Mouse (Mus musculus) stomach, embryonic 16.5 days (tissue): ENCODE results near the gene Trp73. TPM values are rescaled to one million over a fixed set of nuclear protein-coding genes. Genes with fewer than 3 reads are reported as not detected.

Source experiments
- ATAC-seq: fragments of 200-750 bp; cut with Nextera tagmentation; 2 replicates; pipeline ENCODE4 v1.8.0; 2017; ENCODE audit warnings: moderate number of reproducible peaks, moderate TSS enrichment; ENCODE audit not compliant: insufficient read depth, low FRiP score
- H3K27ac ChIP-seq: fragments of 300-500 bp; sonication (generic); 2 replicates; pipeline ENCODE4 v1.5.1; 2014; ENCODE audit warnings: low read length
- H3K27me3 ChIP-seq: fragments of 300-500 bp; sonication (generic); 2 replicates; pipeline ENCODE4 v1.6.1; 2014; ENCODE audit warnings: low read length, control low read depth, mixed read lengths; ENCODE audit not compliant: control insufficient read depth, insufficient read depth
- H3K36me3 ChIP-seq: fragments of 300-500 bp; sonication (generic); 2 replicates; pipeline ENCODE4 v1.6.1; 2014; ENCODE audit warnings: low read length; ENCODE audit not compliant: control insufficient read depth, insufficient read depth
- H3K4me1 ChIP-seq: fragments of 300-500 bp; sonication (generic); 2 replicates; pipeline ENCODE4 v1.6.1; 2014; ENCODE audit warnings: low read length, control low read depth, mixed read lengths; ENCODE audit not compliant: control insufficient read depth, insufficient read depth
- H3K4me2 ChIP-seq: fragments of 300-500 bp; sonication (generic); 2 replicates; pipeline ENCODE4 v1.6.1; 2014; ENCODE audit warnings: low read depth, low read length, mixed read lengths
- H3K4me3 ChIP-seq: fragments of 300-500 bp; sonication (generic); replicated peaks from 2 replicates; pipeline ENCODE4 v1.5.1; 2014; ENCODE audit warnings: mild to moderate bottlenecking, low read length
- H3K9ac ChIP-seq: fragments of 300-500 bp; sonication (generic); 2 replicates; pipeline ENCODE4 v1.6.1; 2014; ENCODE audit warnings: low read length
- H3K9me3 ChIP-seq: fragments of 300-500 bp; sonication (generic); replicated peaks from 2 replicates; pipeline ENCODE4 v1.6.1; 2016; ENCODE audit warnings: low read length, control low read depth; ENCODE audit not compliant: control insufficient read depth
- WGBS: fragments of 180-500 bp; shearing (Covaris S2); extraction: QIAGEN DNeasy Blood & Tissue Kit; methylation state at CpG from one replicate; pipeline ENCODE4 v1.1.7; 2014; 5-methylcytosine and 5-hydroxymethylcytosine counted together
- polyA plus RNA-seq: library from polyadenylated mRNA; unstranded; fragments of >200 nt; fragmentation: Nextera tagmentation; extraction: Ambion mirVana; gene quantifications from 2 replicates; pipeline ENCODE4 v1.2.1, GENCODE M21; 2015

The Trp73 gene
- polyA plus RNA-seq, 1 experiment from 2014 or later: 0.96 TPM

DNA sequence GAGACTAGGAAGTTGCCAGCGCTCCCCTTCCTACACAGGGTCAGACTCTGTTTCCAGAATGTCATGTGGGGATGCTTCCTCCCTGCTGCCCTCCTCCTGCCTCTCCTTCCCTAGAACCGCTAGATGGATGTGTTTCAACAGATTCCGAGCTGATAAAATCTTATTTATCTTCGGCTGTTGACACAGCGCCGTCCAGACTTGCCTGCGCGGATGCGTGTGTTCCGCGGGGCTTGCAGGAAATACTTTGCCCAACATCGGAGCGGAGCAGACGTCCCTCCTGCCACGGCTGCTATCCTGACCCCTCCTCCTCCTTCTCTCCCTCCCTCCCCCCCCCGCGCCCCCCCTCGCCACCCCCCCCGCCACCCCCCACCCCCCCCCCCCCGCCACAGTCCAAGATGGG lies 68.5 kb downstream of the Trp73 start:
- no peak overlapping the region for H3K9ac ChIP-seq
- under 1% methylated on average over 15 of the region's 20 CpGs for WGBS
- H3K27me3 ChIP-seq: peaks cover 31% of the 10 kb centered on the region
- H3K4me3 ChIP-seq: no peak overlapping the region
- ATAC-seq: no peak
- no peak overlapping the region for H3K27ac ChIP-seq
- H3K4me2 ChIP-seq: peak overlapping the region; percentile 28; the same call in 1 of the 2 replicates
- no peaks in the 10 kb centered on the region for H3K9me3 ChIP-seq
- no peaks in the 10 kb centered on the region for H3K36me3 ChIP-seq
- H3K4me1 ChIP-seq: no peaks in the 10 kb centered on the region

DNA sequence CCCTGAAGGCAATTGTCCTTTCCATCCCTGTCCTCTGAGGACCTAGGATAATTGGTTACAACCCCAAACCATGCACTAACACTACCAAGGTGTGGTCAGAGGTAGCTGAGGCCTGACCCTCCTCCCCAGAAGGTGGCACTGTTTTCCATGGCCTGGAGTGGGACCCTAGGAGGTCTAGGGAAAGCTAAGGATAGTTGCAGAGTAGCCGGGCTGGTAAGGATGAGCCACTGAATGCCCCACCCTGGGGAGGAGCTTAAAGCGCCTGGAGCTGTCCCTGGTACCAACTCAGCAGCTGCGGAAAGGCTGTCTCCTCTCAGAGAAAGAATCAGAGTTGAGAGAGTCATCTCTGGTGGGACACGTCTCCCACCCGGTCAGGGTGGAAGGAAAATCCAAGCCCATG lies 69.1 kb downstream of the Trp73 start:
- peaks cover 31% of the 10 kb centered on the region for H3K27me3 ChIP-seq
- WGBS: 4% methylated on average over 5 of the region's 5 CpGs
- H3K4me2 ChIP-seq: no peak overlapping the region
- no peaks in the 10 kb centered on the region for H3K36me3 ChIP-seq
- H3K4me3 ChIP-seq: no peak overlapping the region
- H3K27ac ChIP-seq: no peak overlapping the region
- 0 out of 2 replicates have a peak, but pooled peaks have one; percentile 24 for ATAC-seq
- H3K9me3 ChIP-seq: no peaks in the 10 kb centered on the region
- H3K4me1 ChIP-seq: no peaks in the 10 kb centered on the region
- no peak overlapping the region for H3K9ac ChIP-seq

DNA sequence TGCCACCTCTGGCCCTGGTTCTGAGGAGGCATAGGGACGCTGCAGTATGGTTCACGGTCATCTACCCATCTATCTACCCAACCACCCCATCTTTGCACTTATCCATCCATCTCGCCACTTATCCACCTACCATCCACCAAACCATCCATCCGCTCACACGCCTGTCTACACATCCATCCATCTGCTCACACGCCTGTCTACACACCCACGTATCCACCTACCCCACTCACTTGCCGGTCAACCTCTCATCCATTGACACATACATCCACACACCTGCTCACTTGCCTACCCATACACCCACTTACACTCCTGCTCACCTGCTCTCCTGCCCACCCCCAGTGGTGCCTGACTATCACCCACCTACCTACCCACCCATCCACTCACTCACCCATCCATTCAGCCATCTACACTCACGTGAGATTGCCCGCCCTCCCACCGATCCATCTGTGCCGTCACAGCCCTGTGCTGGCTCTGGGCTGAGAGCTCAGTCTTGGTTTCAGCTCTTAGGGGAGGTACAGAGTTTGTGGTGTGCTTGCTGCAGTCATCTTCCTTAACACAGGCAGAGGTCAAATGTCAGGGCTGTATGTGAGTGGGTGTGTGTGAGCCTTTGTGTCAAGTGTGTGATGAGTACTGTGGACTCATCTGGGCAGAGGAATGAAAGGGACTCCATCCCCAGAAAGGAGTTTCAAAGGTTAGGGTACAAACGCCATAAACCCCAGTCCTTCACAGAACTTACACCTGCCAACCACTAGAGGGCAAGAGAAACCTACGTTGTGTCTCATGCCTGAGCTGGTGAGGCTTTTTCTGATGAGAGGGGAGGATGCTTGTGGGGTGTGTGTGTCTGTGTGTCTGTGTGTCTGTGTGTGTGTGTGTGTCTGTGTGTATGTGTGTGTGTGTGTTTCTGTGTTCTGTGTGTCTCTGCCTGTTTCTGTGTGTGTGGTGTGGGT lies 74.9 kb downstream of the Trp73 start:
- Histone ChIP-seq H3K9ac (no peak overlapping the region), H3K4me2 (no peak overlapping the region), H3K4me3 (no peak overlapping the region), H3K27ac (no peak overlapping the region), H3K4me1 (no peaks in the 10 kb centered on the region), H3K9me3 (no peaks in the 10 kb centered on the region), H3K36me3 (no peaks in the 10 kb centered on the region), H3K27me3 (0 out of 2 replicates have a peak, but pooled peaks cover 5% of the 10 kb centered on the region)
- ATAC-seq: peak; percentile 48; the same call in 1 of the 2 replicates
- WGBS: 58% methylated on average over 14 of the region's 14 CpGs

DNA sequence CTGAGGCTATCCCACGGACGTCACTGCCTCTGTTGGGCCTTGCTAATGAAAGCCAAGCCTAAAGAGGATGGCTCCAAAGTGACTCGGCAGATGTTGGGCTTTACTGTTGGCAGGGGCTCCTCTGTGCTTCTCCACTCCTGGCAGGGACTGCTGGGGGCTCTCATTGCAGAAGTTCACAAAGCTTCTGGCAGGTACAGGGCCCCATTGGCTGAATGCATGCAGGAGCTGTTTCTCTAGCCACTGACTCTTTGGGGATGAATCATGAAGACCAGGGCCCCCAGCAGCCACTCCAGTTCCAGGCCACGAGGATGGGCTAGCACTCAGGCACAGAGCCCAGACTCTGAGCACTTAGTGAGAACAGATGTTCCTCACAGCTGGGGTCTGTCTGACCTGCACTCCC lies 82.3 kb downstream of the Trp73 start:
- Histone ChIP-seq H3K36me3 (no peaks in the 10 kb centered on the region), H3K9ac (no peak overlapping the region), H3K27ac (no peak overlapping the region), H3K9me3 (no peaks in the 10 kb centered on the region), H3K4me2 (no peak overlapping the region), H3K4me1 (no peaks in the 10 kb centered on the region), H3K27me3 (no peaks in the 10 kb centered on the region), H3K4me3 (no peak overlapping the region)
- no peak for ATAC-seq
- WGBS: 52% methylated on average over 4 of the region's 4 CpGs

DNA sequence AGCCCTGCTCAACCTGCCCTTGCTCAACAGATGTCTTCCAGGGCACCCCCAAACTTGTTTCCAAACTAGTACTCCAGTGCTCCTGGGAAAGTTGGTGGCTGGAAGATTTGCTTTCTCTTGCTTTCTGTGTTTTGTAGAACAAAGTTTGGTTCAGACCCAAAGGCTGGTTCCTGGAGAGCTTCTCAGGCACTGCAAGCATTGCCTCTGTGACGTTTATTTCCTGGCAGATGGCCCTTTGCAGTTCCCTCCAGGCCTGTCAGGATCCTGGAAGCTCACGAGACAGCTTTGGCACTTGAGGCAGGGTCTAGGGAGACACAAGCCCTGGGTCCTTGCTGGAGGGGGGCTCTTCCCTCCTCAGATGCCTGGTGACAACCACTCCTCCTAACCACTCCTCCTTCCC lies 83.3 kb downstream of the Trp73 start:
- Histone ChIP-seq H3K9ac (no peak overlapping the region), H3K9me3 (no peaks in the 10 kb centered on the region), H3K27ac (no peak overlapping the region), H3K4me2 (no peak overlapping the region), H3K4me3 (no peak overlapping the region), H3K27me3 (no peaks in the 10 kb centered on the region), H3K36me3 (no peaks in the 10 kb centered on the region), H3K4me1 (no peaks in the 10 kb centered on the region)
- WGBS: 19% methylated on average over 2 of the region's 2 CpGs
- no peak for ATAC-seq

DNA sequence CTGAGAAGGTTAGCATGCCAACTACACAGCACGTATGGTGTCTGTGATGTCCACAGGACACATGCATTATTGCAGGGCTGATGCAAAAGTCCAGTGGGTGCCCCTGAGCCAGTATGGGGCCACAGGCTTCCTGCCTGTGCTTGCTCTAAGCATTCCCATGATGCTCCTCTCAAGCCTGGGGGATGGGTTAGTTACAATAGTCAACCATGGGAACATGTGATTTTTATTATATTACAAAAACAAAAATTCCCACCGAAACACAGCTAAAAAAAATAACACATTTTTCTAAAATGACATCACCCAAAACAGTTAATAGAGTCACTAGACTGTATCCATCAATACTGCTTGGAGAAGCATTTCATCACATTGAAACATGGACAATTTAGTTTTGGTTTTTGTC lies 84.0 kb downstream of the Trp73 start:
- no peaks in the 10 kb centered on the region for H3K9me3 ChIP-seq
- no peak for ATAC-seq
- no peak overlapping the region for H3K9ac ChIP-seq
- no peak overlapping the region for H3K4me2 ChIP-seq
- no peak overlapping the region for H3K27ac ChIP-seq
- H3K27me3 ChIP-seq: no peaks in the 10 kb centered on the region
- H3K4me1 ChIP-seq: no peaks in the 10 kb centered on the region
- H3K36me3 ChIP-seq: no peaks in the 10 kb centered on the region
- H3K4me3 ChIP-seq: no peak overlapping the region
- 68% methylated on average over 2 of the region's 2 CpGs for WGBS

DNA sequence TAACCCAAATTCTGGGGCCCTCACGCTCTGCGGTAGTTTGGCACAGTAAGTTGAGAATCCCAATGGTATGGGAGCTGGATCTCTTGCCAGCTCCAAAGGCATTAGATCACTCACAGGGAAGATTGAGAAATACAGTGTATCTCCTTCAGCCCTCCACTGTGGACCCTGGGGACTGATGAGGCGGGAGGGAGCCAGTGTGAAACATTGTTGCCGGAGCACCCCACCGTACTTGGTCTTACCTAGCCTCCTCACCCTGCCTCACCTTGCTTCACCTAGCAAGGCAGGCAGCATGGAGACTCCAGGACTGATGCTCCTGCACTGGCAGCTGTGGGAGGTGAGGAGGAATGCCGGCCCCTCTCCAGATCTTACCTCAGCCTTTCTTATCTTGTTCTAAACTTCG lies 84.5 kb downstream of the Trp73 start:
- 81% methylated on average over 7 of the region's 7 CpGs for WGBS

DNA sequence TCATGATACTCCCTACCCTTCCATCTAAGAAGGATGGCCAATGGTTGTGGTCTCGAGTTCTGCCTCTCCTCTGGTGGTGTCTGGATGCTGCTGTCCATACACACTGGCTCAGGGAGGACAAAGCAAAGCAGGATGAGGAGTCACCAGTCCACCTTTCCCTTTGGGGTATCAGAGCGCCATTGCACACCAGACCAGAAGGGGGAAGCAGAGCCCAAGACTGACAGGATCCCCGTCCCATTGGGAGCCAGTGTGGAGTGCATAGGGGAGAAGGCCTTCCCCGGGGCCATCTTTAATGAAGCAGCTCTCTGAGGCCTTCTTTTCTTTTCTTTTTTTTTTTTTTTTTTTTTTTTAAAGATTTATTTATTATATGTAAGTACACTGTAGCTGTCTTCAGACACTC lies 86.9 kb downstream of the Trp73 start:
- WGBS: 59% methylated on average over 4 of the region's 4 CpGs

More for the DNA sequence above, 84.5 kb downstream of the Trp73 start:
- Histone ChIP-seq H3K4me1 (no peaks in the 10 kb centered on the region), H3K9ac (no peak overlapping the region), H3K4me3 (no peak overlapping the region), H3K36me3 (no peaks in the 10 kb centered on the region), H3K27me3 (no peaks in the 10 kb centered on the region), H3K27ac (no peak overlapping the region), H3K4me2 (no peak overlapping the region), H3K9me3 (no peaks in the 10 kb centered on the region)
- ATAC-seq: no peak

DNA sequence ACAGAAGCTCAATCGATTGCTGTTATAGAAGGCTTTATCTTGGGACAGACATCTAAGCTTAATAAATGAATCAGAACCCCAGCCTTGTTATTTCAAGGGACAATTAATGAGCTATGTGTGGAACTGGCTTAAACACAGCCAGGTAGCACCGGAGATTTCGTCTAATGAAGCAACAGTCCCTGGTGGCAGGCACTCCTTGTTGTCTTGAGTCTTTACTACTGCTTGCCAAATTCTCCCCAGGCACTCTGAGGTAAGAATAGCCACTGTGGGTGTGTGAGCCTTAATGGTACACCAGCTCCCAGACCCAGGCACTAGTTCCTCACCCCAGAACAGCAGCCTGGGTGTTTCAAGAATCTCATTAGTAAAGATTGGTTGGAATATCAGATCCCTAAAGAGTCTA lies 88.6 kb downstream of the Trp73 start:
- H3K4me1 ChIP-seq: no peaks in the 10 kb centered on the region
- H3K4me2 ChIP-seq: no peak overlapping the region
- no peak overlapping the region for H3K4me3 ChIP-seq
- H3K9ac ChIP-seq: no peak overlapping the region
- H3K27ac ChIP-seq: no peak overlapping the region
- no peak for ATAC-seq
- no peaks in the 10 kb centered on the region for H3K36me3 ChIP-seq
- no peaks in the 10 kb centered on the region for H3K27me3 ChIP-seq
- no peaks in the 10 kb centered on the region for H3K9me3 ChIP-seq
- WGBS: 86% methylated on average over 3 of the region's 3 CpGs

More for the DNA sequence above, 86.9 kb downstream of the Trp73 start:
- Histone ChIP-seq H3K9ac (no peak overlapping the region), H3K4me2 (no peak overlapping the region), H3K36me3 (no peaks in the 10 kb centered on the region), H3K4me3 (no peak overlapping the region), H3K27ac (no peak overlapping the region), H3K9me3 (no peaks in the 10 kb centered on the region), H3K27me3 (no peaks in the 10 kb centered on the region), H3K4me1 (no peaks in the 10 kb centered on the region)
- ATAC-seq: no peak
